Mouse (Mus musculus) midbrain, embryonic 15.5 days (tissue): ENCODE measurements around the gene Has3. TPM values are rescaled to one million over a fixed set of nuclear protein-coding genes. Genes with fewer than 3 reads are reported as not detected.
A peak's percentile ranks its signal among the peaks of the same experiment; 100 is the strongest.

Experiments
- ATAC-seq: fragments of 200-750 bp; cut with Nextera tagmentation; replicated peaks from 2 replicates; pipeline ENCODE4 v1.8.0; 2017; ENCODE audit warnings: moderate TSS enrichment
- H3K27ac ChIP-seq: fragments of 300-500 bp; sonication (generic); 2 replicates; pipeline ENCODE4 v1.5.1; 2015; ENCODE audit warnings: mild to moderate bottlenecking, inconsistent platforms
- H3K27me3 ChIP-seq: fragments of 300-500 bp; sonication (generic); replicated peaks from 2 replicates; pipeline ENCODE4 v1.6.1; 2015; ENCODE audit warnings: inconsistent platforms
- H3K36me3 ChIP-seq: fragments of 300-500 bp; sonication (generic); replicated peaks from 2 replicates; pipeline ENCODE4 v1.6.1; 2015; ENCODE audit warnings: inconsistent platforms
- H3K4me1 ChIP-seq: fragments of 300-500 bp; sonication (generic); 2 replicates; pipeline ENCODE4 v1.6.1; 2015; ENCODE audit warnings: inconsistent platforms
- H3K4me2 ChIP-seq: fragments of 300-500 bp; sonication (generic); 2 replicates; pipeline ENCODE4 v1.6.1; 2015; ENCODE audit warnings: inconsistent platforms, mild to moderate bottlenecking, moderate library complexity
- H3K4me3 ChIP-seq: fragments of 300-500 bp; sonication (generic); 2 replicates; pipeline ENCODE4 v1.5.1; 2015; ENCODE audit warnings: mild to moderate bottlenecking, inconsistent platforms
- H3K9ac ChIP-seq: fragments of 300-500 bp; sonication (generic); 2 replicates; pipeline ENCODE4 v1.6.1; 2015; ENCODE audit warnings: mild to moderate bottlenecking, inconsistent platforms
- H3K9me3 ChIP-seq: fragments of 300-500 bp; sonication (generic); 2 replicates; pipeline ENCODE4 v1.6.1; 2016; ENCODE audit warnings: inconsistent platforms
- WGBS: fragments of 180-500 bp; shearing (Covaris S2); methylation state at CpG from one replicate; pipeline ENCODE4 v1.1.7; 2015; ENCODE audit warnings: mixed read lengths; 5-methylcytosine and 5-hydroxymethylcytosine counted together
- polyA plus RNA-seq: library from polyadenylated mRNA; unstranded; fragments of >200 nt; fragmentation: Nextera tagmentation; extraction: Ambion mirVana; gene quantifications from 2 replicates; pipeline ENCODE4 v1.2.1, GENCODE M21; 2015

The Has3 gene
- polyA plus RNA-seq = 1.3 and 1.4 TPM in 2 replicates

- Histone ChIP-seq H3K4me3 (peak within 1 kb of the TSS; percentile 82), H3K4me2 (peak within 1 kb of the TSS; percentile 99), H3K36me3 (no peaks in the 10 kb centered on the region; the same call in 1 of the 2 replicates), H3K4me1 (peaks cover 36% of the 10 kb centered on the region), H3K9ac (peak within 1 kb of the TSS; percentile 72), H3K27ac (peak within 1 kb of the TSS; percentile 74), H3K9me3 (no peaks in the 10 kb centered on the region), H3K27me3 (peaks cover 26% of the 10 kb centered on the region)
- no peak for ATAC-seq
- 1% methylated on average over 18 of the region's 18 CpGs for WGBS
These were observed at the start of gene Has3 for GRCm38 (mm10) chr8:106870051-106870450. TSS of gene Has3 (plus strand) at chr8:106870242.

DNA sequence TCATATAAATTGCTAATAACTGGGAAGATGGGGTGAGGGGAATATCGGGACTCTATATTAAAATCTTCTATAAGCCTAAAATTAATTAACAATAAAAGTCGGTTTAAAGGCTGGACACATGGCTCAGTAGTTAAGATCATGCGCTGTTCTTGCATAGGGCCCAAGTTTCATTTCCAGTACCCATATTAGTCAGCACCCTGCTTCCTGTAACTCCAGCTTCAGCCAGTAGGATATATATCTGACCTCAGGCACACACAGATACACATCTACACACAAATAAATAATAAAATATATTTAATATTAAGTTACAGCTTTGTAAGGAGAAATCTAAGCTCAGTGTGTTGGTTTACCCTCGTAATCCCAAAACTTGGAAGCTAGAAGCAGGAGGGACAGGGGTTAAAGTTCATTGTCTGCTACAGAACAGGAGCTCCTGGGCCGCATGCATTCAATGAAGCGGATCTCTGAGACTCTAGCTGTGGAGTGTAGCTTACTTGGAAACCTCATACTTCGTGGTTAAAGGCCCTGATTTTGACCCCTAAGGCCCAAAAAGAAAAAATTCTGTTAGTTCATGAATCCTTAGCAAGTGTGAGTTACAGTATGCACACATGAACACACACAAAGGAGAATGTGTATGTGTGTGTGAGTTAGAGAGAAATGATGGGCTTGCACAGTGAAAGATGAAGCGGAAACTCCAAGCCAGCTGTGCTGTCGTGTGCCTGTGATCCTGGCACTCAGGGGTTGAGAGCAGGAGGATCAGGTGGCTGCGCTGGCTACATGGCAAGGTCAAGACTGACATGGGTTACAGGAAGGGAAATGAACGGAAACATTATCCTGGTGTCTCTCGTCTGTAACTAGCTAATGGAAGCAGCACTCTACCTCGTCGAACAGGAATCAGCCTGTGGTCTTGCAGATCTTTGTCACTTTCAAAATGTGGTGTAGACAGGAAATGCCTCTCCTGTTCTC is 49.2 kb upstream of the Has3 start:
- H3K4me3 ChIP-seq = no peak overlapping the region
- H3K9ac ChIP-seq = no peak overlapping the region
- no peak for ATAC-seq
- no peaks in the 10 kb centered on the region for H3K36me3 ChIP-seq
- no peaks in the 10 kb centered on the region for H3K9me3 ChIP-seq
- H3K27me3 ChIP-seq = no peaks in the 10 kb centered on the region
- no peaks in the 10 kb centered on the region for H3K4me1 ChIP-seq
- H3K27ac ChIP-seq = no peak overlapping the region
- H3K4me2 ChIP-seq = no peak overlapping the region
- 88% methylated on average over 14 of the region's 14 CpGs for WGBS

DNA sequence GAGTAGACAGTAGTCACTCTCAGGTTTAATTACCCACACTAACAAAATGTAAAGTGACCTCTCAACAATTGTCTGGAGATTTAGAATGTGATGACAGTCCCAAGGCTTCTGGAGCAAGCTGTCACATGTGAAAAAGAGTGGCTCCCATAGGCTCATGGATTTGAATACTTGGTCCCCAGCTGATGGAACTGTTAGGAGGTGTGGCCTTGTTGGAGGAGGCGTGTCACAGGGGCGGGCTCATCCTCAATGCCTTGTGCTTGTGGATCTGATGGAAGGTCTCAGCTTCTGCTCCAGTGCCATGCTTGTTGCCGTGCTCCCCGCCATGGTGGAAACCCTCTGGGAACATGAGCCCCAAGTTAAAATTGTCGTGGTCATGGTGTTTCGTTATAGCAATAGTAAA is 41.1 kb upstream of the Has3 start:
- H3K27me3 ChIP-seq = no peaks in the 10 kb centered on the region
- WGBS = 90% methylated on average over 6 of the region's 6 CpGs
- no peaks in the 10 kb centered on the region for H3K9me3 ChIP-seq
- H3K27ac ChIP-seq = no peak overlapping the region
- no peak overlapping the region for H3K9ac ChIP-seq
- H3K4me1 ChIP-seq = no peaks in the 10 kb centered on the region
- no peak overlapping the region for H3K4me2 ChIP-seq
- no peak overlapping the region for H3K4me3 ChIP-seq
- H3K36me3 ChIP-seq = no peaks in the 10 kb centered on the region
- no peak for ATAC-seq

- Histone ChIP-seq H3K4me3 (no peak overlapping the region), H3K9ac (no peak overlapping the region), H3K4me2 (no peak overlapping the region), H3K4me1 (no peaks in the 10 kb centered on the region), H3K36me3 (no peaks in the 10 kb centered on the region), H3K27me3 (no peaks in the 10 kb centered on the region), H3K9me3 (no peaks in the 10 kb centered on the region), H3K27ac (no peak overlapping the region)
- ATAC-seq = no peak
- 85% methylated on average over 5 of the region's 5 CpGs for WGBS
These were observed 40.5 kb upstream of the Has3 start for GRCm38 (mm10) chr8:106829526-106830045.

- H3K4me1 ChIP-seq = peaks cover 16% of the 10 kb centered on the region
- 90% methylated on average over 1 of the region's 1 CpGs for WGBS
- no peaks in the 10 kb centered on the region for H3K36me3 ChIP-seq
- H3K4me2 ChIP-seq = no peak overlapping the region
- H3K27me3 ChIP-seq = no peaks in the 10 kb centered on the region
- H3K9ac ChIP-seq = no peak overlapping the region
- no peaks in the 10 kb centered on the region for H3K9me3 ChIP-seq
- no peak overlapping the region for H3K4me3 ChIP-seq
- H3K27ac ChIP-seq = no peak overlapping the region
- no peak for ATAC-seq
These were observed 35.1 kb upstream of the Has3 start for GRCm38 (mm10) chr8:106834899-106835298.

- no peak overlapping the region for H3K4me3 ChIP-seq
- no peak for ATAC-seq
- H3K4me2 ChIP-seq = no peak overlapping the region
- WGBS = 84% methylated on average over 6 of the region's 6 CpGs
- H3K9ac ChIP-seq = no peak overlapping the region
- no peaks in the 10 kb centered on the region for H3K9me3 ChIP-seq
- H3K27ac ChIP-seq = no peak overlapping the region
- no peaks in the 10 kb centered on the region for H3K27me3 ChIP-seq
- H3K4me1 ChIP-seq = peaks cover 21% of the 10 kb centered on the region
- no peaks in the 10 kb centered on the region for H3K36me3 ChIP-seq
These were observed 33.5 kb upstream of the Has3 start for GRCm38 (mm10) chr8:106836525-106836924.

DNA sequence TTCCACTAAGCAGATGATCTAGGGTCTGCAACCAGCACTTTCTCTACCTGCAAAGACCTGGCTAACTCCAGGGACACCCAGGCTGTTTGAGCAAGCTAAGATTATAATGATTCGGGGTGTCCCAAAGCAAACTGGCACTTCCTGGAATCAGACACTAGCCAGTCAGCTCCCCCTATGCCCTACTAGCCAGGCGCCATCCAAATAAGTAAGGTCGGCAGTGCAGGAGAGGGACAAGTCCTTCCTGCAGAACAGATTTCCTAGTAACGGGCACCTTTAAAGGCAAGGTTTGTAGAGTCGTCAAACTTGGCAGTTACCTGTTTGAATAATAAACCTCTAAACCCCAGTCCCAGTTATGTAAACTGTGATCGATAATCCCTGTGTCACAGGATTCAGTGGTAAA is 31.2 kb upstream of the Has3 start:
- H3K4me3 ChIP-seq = no peak overlapping the region
- peak overlapping the region; percentile 91 for H3K27ac ChIP-seq
- H3K36me3 ChIP-seq = no peaks in the 10 kb centered on the region
- H3K4me1 ChIP-seq = peaks cover 21% of the 10 kb centered on the region
- WGBS = 71% methylated on average over 6 of the region's 6 CpGs
- ATAC-seq = no peak
- H3K4me2 ChIP-seq = peak overlapping the region; percentile 18; the same call in 1 of the 2 replicates
- H3K27me3 ChIP-seq = no peaks in the 10 kb centered on the region
- no peaks in the 10 kb centered on the region for H3K9me3 ChIP-seq
- peak overlapping the region; percentile 25 for H3K9ac ChIP-seq

- Histone ChIP-seq H3K27ac (peak overlapping the region; percentile 91), H3K4me1 (peaks cover 21% of the 10 kb centered on the region), H3K4me2 (peak overlapping the region; percentile 18), H3K4me3 (no peak overlapping the region), H3K36me3 (no peaks in the 10 kb centered on the region), H3K9ac (peak overlapping the region; percentile 25), H3K9me3 (no peaks in the 10 kb centered on the region), H3K27me3 (no peaks in the 10 kb centered on the region)
- ATAC-seq = peak; percentile 76
- 22% methylated on average over 11 of the region's 11 CpGs for WGBS
These were observed 30.6 kb upstream of the Has3 start for GRCm38 (mm10) chr8:106839209-106840001.

DNA sequence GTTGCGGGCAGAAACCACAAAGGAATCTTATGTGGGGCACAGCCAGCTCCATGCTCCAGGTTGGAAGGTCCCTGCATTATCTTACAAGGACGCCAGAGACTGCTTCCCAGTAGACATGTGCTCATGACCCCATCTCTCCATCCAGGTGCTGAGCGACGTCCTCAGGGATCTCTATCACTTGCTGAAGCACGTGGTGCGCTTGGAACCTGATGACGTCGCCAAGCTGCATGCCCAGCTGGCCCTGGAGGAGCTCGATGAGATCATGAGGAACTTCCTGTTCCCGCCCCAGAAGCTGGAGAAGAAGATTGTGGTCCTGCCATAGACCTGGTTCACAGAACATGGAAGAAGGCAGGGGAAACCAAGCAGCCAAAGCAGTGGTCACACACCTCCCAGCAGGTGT is 20.0 kb upstream of the Has3 start:
- Histone ChIP-seq H3K27me3 (no peaks in the 10 kb centered on the region), H3K36me3 (no peaks in the 10 kb centered on the region), H3K27ac (no peak overlapping the region), H3K9ac (no peak overlapping the region), H3K4me1 (no peaks in the 10 kb centered on the region), H3K9me3 (no peaks in the 10 kb centered on the region), H3K4me2 (no peak overlapping the region), H3K4me3 (no peak overlapping the region)
- 91% methylated on average over 10 of the region's 10 CpGs for WGBS
- ATAC-seq = no peak

DNA sequence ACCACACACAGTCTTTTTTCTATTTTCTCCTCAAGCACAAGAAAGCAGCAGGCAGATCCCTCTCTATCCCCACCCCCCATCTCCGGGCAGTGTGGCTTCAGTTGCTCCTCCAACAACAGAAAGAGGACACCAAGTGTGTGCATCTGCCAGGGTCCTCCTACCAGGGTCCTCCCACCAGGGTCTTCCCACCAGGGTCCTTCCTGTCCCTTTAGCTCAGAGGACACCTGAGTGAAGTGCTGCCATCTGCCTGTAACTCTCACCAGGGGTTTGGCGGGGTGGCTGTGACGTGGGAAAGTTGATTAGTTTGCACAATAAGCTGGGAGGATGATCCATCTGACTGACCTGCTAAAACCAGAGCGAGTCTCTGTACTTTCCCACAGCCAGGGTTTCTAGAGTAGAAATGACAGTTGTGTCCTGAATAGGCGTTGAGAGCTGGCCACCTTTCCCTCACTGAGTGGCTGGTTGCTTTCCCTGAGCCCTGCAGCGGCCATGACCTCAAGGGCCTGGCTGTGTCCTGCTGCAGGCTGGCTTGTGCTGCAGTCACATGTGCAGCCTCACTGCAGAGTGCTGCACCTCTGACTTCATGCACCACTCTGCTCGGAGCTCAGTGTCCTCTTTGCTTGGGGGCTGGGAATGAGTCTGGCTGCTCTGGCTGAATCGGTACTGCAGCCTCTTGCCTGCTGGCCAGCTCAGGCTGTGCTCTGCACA is 15.4 kb upstream of the Has3 start:
- H3K9ac ChIP-seq = no peak overlapping the region
- WGBS = 44% methylated on average over 8 of the region's 8 CpGs
- no peak overlapping the region for H3K4me3 ChIP-seq
- no peaks in the 10 kb centered on the region for H3K9me3 ChIP-seq
- H3K36me3 ChIP-seq = no peaks in the 10 kb centered on the region
- no peaks in the 10 kb centered on the region for H3K27me3 ChIP-seq
- H3K27ac ChIP-seq = no peak overlapping the region
- no peak for ATAC-seq
- H3K4me2 ChIP-seq = no peak overlapping the region
- H3K4me1 ChIP-seq = no peaks in the 10 kb centered on the region

DNA sequence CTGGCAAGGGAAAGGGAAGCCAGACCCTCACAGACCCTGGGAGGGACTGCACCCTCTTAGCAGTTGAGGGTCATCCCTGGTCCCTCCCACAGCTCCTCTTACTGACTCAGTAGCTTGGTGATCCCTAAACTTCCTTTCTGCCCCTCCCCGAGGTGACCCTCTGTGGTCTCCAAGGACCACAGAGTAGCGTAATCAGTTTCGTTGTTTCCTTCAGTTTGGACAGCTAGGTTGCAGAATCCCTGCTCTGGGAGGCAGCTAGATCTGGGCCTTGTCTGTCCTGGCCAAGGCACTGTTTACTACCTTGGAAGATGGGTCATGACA is 14.8 kb upstream of the Has3 start:
- ATAC-seq = no peak
- no peaks in the 10 kb centered on the region for H3K9me3 ChIP-seq
- 83% methylated on average over 3 of the region's 3 CpGs for WGBS
- no peaks in the 10 kb centered on the region for H3K4me1 ChIP-seq
- no peaks in the 10 kb centered on the region for H3K36me3 ChIP-seq
- H3K27ac ChIP-seq = no peak overlapping the region
- no peak overlapping the region for H3K4me2 ChIP-seq
- H3K27me3 ChIP-seq = no peaks in the 10 kb centered on the region
- H3K4me3 ChIP-seq = no peak overlapping the region
- no peak overlapping the region for H3K9ac ChIP-seq

DNA sequence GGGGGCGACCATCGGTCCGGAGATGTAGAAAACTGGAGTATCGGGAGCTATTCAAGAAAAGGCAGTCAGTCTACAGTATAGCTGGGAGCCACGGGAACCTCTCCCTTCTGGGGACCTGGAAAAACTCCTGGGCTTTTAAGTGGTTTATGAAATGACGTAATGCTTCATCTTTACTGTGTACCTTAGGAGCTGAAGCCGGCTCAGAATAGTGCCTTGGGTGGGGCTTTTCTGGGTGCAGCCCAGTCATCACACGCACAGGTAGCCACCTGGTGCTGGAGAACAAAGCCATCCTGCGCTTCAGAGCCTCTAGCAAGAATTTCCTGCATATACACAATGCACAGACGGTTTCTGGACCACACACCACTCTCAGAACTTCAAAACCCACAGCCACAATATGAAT is 7.2 kb upstream of the Has3 start:
- H3K4me3 ChIP-seq = no peak overlapping the region
- WGBS = 91% methylated on average over 10 of the region's 10 CpGs
- no peak overlapping the region for H3K4me2 ChIP-seq

More for the DNA sequence above, 7.2 kb upstream of the Has3 start:
- Histone ChIP-seq H3K27ac (no peak overlapping the region), H3K9me3 (no peaks in the 10 kb centered on the region), H3K36me3 (no peaks in the 10 kb centered on the region), H3K27me3 (no peaks in the 10 kb centered on the region), H3K9ac (no peak overlapping the region), H3K4me1 (no peaks in the 10 kb centered on the region)
- ATAC-seq = no peak
